Mouse (Mus musculus): ENCODE results near the gene Zmym5.
"Not testable (repeated sequence)": the region's sequence is repeated elsewhere in the genome, so short reads cannot be mapped to it uniquely, and the experiment has no call there.

DNA sequence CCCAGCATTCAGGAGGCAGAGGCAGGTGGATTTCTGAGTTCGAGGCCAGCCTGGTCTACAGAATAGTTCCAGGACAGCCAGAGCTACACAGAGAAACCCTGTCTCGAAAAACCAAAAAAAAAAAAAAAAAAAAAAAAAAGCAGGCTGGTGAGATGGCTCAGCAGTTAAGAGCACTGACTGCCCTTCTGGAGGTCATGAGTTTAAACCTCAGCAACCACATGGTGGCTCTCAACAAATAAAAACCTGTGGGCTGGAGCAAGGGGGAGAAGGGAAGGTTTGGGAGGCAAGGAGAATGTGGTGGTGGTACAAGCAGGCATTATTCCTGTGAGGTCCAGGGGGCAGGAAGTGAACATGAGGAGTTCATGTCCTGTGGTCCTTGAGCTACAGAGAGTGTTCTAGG lies 45.1 kb downstream of the Zmym5 start:
- TF ChIP-seq POLR2A (IDR thresholded peaks at IDR 0.05; ENCODE audit: borderline replicate concordance, extremely low read depth, low read depth, low read length); CTCF (IDR thresholded peaks at IDR 0.05; ENCODE audit: insufficient read depth, low read length): not testable (repeated sequence)

Measured in lung, adult 2 months (tissue).